Mouse (Mus musculus): ENCODE results near the gene Mapre3. TPM values are rescaled to one million over a fixed set of nuclear protein-coding genes. Genes with fewer than 3 reads are reported as not detected.

The Mapre3 gene
- total RNA-seq, 4 experiments from 2014 or later, result 88.7 to 101 (median 92.6) TPM

Other genes starting within 250 kb of the Mapre3 start
- gene Kcnk3, start 226.5 kb upstream of the Mapre3 start, total RNA-seq (2022), result 1 to 10 TPM in 1 of 4 experiments, under 1 TPM in 3; 0.17 to 1.2 (median 0.39) TPM
- gene Slc35f6, start 166.7 kb upstream of the Mapre3 start, total RNA-seq (2022), result 10 to 100 TPM; 10.2 to 14.4 (median 12.4) TPM
- 1 to 10 TPM; 1.5 to 2.2 (median 1.6) TPM for gene Cenpa, start 147.9 kb upstream of the Mapre3 start, total RNA-seq (2022)
- 1 to 10 TPM in 3 of 4 experiments, under 1 TPM in 1; 0.97 to 1.6 (median 1.4) TPM for gene Dpysl5, start 103.1 kb upstream of the Mapre3 start, total RNA-seq (2022)
- 10 to 100 TPM; 26.5 to 32.4 (median 29.7) TPM for gene Tmem214, start 53.4 kb downstream of the Mapre3 start, total RNA-seq (2022)
- 1 to 10 TPM; 2.7 to 5.6 (median 3.2) TPM for gene Agbl5, start 74.1 kb downstream of the Mapre3 start, total RNA-seq (2022)
- gene Ost4, start 93.1 kb downstream of the Mapre3 start, total RNA-seq (2022), result 100 to 1,000 TPM in 2 of 4 experiments, 10 to 100 TPM in 2; 96.6 to 117 (median 105) TPM
- gene Emilin1, start 98.8 kb downstream of the Mapre3 start, total RNA-seq (2022), result 1 to 10 TPM; 1.7 to 3.0 (median 2.8) TPM
- 10 to 100 TPM; 35.7 to 40.5 (median 38.2) TPM for gene Khk, start 106.8 kb downstream of the Mapre3 start, total RNA-seq (2022)
- gene Cgref1, start 130.9 kb downstream of the Mapre3 start, total RNA-seq (2022), result 1 to 10 TPM; 2.2 to 4.9 (median 3.3) TPM
- 10 to 100 TPM; 70.1 to 75.2 (median 74.2) TPM for gene Preb, start 145.7 kb downstream of the Mapre3 start, total RNA-seq (2022)
- gene Tcf23, start 154.0 kb downstream of the Mapre3 start, total RNA-seq (2022), result under 1 TPM; 0.07 to 0.24 (median 0.15) TPM
- 10 to 100 TPM; 41.9 to 51.2 (median 47.9) TPM for gene Atraid, start 233.7 kb downstream of the Mapre3 start, total RNA-seq (2022)
- gene Slc5a6, start 234.3 kb downstream of the Mapre3 start, total RNA-seq (2022), result 1 to 10 TPM; 6.1 to 7.9 (median 6.7) TPM
- gene Cad, start 240.1 kb downstream of the Mapre3 start, total RNA-seq (2022), result 10 to 100 TPM; 25.5 to 30.8 (median 27.9) TPM

All from gastrocnemius, adult 8-10 months (tissue).